Mouse (Mus musculus): Measurements from ENCODE around the gene Fam3b.

Fam3b gene

GRCm38 (mm10) chr16:97514099-97514940 is at the start of gene Fam3b:
Gene Fam3b (minus strand): TSS chr16:97514816.
- DNase-seq (ENCODE audit: low spot score in 2 of 2) = no peak

- DNase-seq (ENCODE audit: low spot score in 2 of 2) = no peak
Observed at GRCm38 (mm10) chr16:97544340-97544739, 29.7 kb upstream of the Fam3b start.

GRCm38 (mm10) chr16:97536859-97537258 is 22.2 kb upstream of the Fam3b start:
- no peak for DNase-seq (ENCODE audit: low spot score in 2 of 2)

GRCm38 (mm10) chr16:97535808-97536413 is 21.3 kb upstream of the Fam3b start:
- peak; percentile 48 to 65 for DNase-seq (ENCODE audit: low spot score in 2 of 2)

- DNase-seq (ENCODE audit: low spot score in 2 of 2) = no peak
Observed at GRCm38 (mm10) chr16:97534876-97535461, 20.4 kb upstream of the Fam3b start.

GRCm38 (mm10) chr16:97534448-97534847 is 19.8 kb upstream of the Fam3b start:
- DNase-seq (ENCODE audit: low spot score in 2 of 2) = no peak

GRCm38 (mm10) chr16:97533751-97534150 is 19.1 kb upstream of the Fam3b start:
- no peak for DNase-seq (ENCODE audit: low spot score in 2 of 2)

- DNase-seq (ENCODE audit: low spot score in 2 of 2) = no peak
Observed at GRCm38 (mm10) chr16:97533126-97533525, 18.5 kb upstream of the Fam3b start.

- no peak for DNase-seq (ENCODE audit: low spot score in 2 of 2)
Observed at GRCm38 (mm10) chr16:97529241-97529640, 14.6 kb upstream of the Fam3b start.

GRCm38 (mm10) chr16:97523024-97523423 is 8.4 kb upstream of the Fam3b start:
- no peak for DNase-seq (ENCODE audit: low spot score in 2 of 2)

GRCm38 (mm10) chr16:97521983-97522382 is 7.4 kb upstream of the Fam3b start:
- no peak for DNase-seq (ENCODE audit: low spot score in 2 of 2)

- DNase-seq (ENCODE audit: low spot score in 2 of 2) = no peak
Observed at GRCm38 (mm10) chr16:97516341-97516740, 1.7 kb upstream of the Fam3b start.

GRCm38 (mm10) chr16:97512347-97512751 is 2.3 kb downstream of the Fam3b start:
- DNase-seq (ENCODE audit: low spot score in 2 of 2) = no peak

- no peak for DNase-seq (ENCODE audit: low spot score in 2 of 2)
Observed at GRCm38 (mm10) chr16:97511495-97511894, 3.1 kb downstream of the Fam3b start.

GRCm38 (mm10) chr16:97510849-97511248 is 3.8 kb downstream of the Fam3b start:
- no peak for DNase-seq (ENCODE audit: low spot score in 2 of 2)

GRCm38 (mm10) chr16:97507783-97508182 is 6.8 kb downstream of the Fam3b start:
- DNase-seq (ENCODE audit: low spot score in 2 of 2) = no peak

- DNase-seq (ENCODE audit: low spot score in 2 of 2) = no peak
Observed at GRCm38 (mm10) chr16:97504793-97505192, 9.8 kb downstream of the Fam3b start.

- DNase-seq (ENCODE audit: low spot score in 2 of 2) = no peak
Observed at GRCm38 (mm10) chr16:97503849-97504248, 10.8 kb downstream of the Fam3b start.

- no peak for DNase-seq (ENCODE audit: low spot score in 2 of 2)
Observed at GRCm38 (mm10) chr16:97500901-97501300, 13.7 kb downstream of the Fam3b start.

- no peak for DNase-seq (ENCODE audit: low spot score in 2 of 2)
Observed at GRCm38 (mm10) chr16:97499450-97499849, 15.2 kb downstream of the Fam3b start.

GRCm38 (mm10) chr16:97498139-97498538 is 16.5 kb downstream of the Fam3b start:
- DNase-seq (ENCODE audit: low spot score in 2 of 2) = no peak

- no peak for DNase-seq (ENCODE audit: low spot score in 2 of 2)
Observed at GRCm38 (mm10) chr16:97497682-97498081, 16.9 kb downstream of the Fam3b start.

GRCm38 (mm10) chr16:97496026-97496425 is 18.6 kb downstream of the Fam3b start:
- no peak for DNase-seq (ENCODE audit: low spot score in 2 of 2)
